Mouse (Mus musculus) bone marrow macrophage, adult 2 months (primary cell): ENCODE data around the gene Tex14.

Source experiments
- CTCF ChIP-seq: IDR thresholded peaks from 2 replicates; pipeline ENCODE4 v1.5.1; 2012; ENCODE audit warnings: low read depth, mild to moderate bottlenecking, low read length, moderate library complexity
- POLR2A ChIP-seq: IDR thresholded peaks from 2 replicates; pipeline ENCODE4 v1.6.1; 2012; ENCODE audit warnings: mild to moderate bottlenecking, low read depth, low read length, borderline replicate concordance

DNA sequence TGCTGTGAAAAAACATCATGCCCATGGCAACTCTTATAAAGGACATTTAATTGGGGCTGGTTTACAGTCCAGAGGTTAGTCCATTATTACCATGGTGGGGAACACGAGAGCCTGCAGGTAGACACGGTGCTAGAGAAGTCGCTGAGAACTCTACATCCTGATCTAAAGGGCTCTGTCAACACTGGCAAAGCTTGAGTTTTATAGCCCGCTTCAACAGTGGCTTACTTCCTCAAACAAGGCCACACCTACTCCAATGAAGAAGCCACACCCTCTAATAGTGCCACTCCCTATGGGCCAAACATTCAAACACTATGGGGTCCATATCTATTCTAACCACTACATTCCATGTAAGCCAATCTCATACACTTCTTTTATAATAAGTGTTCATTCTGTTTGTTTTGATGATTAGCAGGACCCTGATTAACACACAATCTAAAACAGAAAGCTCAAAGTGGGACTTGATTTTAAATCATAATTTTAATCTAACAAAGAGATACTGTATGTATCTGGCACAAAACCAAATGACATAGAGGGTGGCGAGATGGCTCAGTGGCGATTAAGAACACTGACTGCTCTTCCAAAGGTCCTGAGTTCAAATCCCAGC lies 61.2 kb downstream of the Tex14 start:
- TF ChIP-seq POLR2A (no peak), CTCF (no peak)
